Mouse (Mus musculus) heart, postnatal 10 days (tissue): ENCODE results near the gene Olfr67. TPM values are rescaled to one million over a fixed set of nuclear protein-coding genes. Genes with fewer than 3 reads are reported as not detected.
"Not testable (repeated sequence)": the region's sequence is repeated elsewhere in the genome, so short reads cannot be mapped to it uniquely, and the experiment has no call there.

ENCODE experiments used
- DNase-seq, 2 experiments: peaks; one replicate each; pipeline ENCODE4 v3.0.0; 2021
- intact Hi-C: fragments of 180-260 bp; cut with DNase I; formaldehyde crosslinking; loops from one replicate; pipeline ENCODE4 v1.15.1; 2025
- total RNA-seq, 2 experiments: library from RNA; stranded (reverse); gene quantifications; 2 replicates each; pipeline ENCODE4 v1.2.3; 2021

The Olfr67 gene
- not detected for total RNA-seq

DNA sequence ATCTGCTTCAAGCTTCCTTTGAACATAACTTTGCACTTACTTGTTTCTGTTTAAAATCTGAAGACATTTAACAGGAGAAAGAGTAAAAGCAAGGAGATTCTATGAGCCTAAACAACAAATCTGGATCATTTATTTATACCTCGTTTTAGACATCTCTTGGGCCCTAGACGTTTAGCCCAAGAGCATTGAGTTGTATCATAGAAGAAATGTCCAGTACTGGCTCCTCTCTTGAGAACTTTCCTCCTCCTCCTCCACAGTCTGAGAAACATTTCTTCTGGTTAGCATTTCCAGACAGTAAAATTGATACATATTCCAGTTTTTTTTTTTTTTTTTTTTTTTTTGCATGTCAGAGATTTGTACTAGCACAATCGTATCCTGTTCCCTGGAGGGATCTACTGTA, at the start of gene Olfr67:
Olfr67 (minus strand) TSS at position 101 of the 400 bp plus-strand sequence.
- intact Hi-C loops, result loop anchor here (5.0 kb wide), 1 partner anchor 81 kb away; no protein-coding TSS in a partner anchor
- no peak for DNase-seq

DNA sequence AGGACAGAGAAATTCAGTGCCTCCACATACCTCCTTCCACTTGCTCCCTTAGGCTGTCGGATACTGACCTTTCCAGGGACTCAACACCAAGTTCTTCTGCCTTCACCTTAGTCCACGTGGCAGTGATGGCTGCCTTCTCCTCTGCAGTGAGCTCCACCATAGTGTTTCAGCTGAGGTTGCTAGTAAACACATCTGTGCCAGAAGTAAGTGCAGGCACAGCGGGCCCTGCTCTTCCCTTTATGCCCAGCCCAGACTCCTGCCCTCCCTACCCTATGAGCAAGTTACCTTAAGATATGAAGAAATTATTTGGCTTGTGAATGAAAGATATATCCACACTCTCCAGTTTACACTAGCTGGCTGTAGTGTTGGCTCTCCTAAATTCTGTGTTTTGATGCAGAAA, 48.6 kb upstream of the Olfr67 start, which contains the start of gene Hbb-bh2:
Hbb-bh2 (minus strand) TSS at position 253 of the 400 bp plus-strand sequence.
- intact Hi-C loops, result no loop called here
- no peak for DNase-seq

DNA sequence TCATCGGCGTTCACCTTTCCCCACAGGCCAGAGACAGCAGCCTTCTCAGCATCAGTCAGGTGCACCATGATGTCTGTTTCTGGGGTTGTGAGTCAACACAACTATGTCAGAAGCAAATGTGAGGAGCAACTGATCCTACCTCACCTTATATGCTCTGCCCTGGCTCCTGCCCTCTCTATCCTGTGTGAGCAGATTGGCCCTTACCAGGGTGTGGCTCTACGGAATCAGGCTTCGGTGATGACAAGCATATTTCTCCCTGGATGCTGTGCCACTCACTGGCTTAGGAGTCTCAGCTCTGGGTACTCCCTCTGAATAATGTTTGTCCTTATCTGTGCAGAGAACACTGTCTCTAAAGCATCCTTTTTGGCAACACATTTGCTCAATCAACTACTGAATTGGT, 36.2 kb upstream of the Olfr67 start, which contains the start of gene Hbb-bs:
Hbb-bs (minus strand) TSS at position 289 of the 400 bp plus-strand sequence.
- no peak for DNase-seq
- intact Hi-C loops, result no loop called here

DNA sequence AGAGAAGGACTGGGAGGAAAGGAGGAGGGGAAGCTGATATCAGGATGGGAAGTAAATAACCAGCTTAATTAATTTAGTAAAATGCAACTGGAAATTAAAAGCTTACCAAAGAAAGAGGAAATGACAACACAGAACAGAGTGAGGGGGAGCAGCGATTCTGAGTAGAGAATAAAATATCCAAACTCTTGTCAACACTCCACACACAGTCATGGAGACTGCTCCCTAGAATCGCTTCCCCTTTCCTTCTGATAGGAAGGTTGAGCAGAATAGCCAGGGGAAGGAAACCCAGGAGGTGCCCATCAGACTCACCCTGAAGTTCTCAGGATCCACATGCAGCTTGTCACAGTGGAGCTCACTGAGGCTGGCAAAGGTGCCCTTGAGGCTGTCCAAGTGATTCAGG, 35.5 kb upstream of the Olfr67 start:
- intact Hi-C loops, DNase-seq: not testable (repeated sequence)

DNA sequence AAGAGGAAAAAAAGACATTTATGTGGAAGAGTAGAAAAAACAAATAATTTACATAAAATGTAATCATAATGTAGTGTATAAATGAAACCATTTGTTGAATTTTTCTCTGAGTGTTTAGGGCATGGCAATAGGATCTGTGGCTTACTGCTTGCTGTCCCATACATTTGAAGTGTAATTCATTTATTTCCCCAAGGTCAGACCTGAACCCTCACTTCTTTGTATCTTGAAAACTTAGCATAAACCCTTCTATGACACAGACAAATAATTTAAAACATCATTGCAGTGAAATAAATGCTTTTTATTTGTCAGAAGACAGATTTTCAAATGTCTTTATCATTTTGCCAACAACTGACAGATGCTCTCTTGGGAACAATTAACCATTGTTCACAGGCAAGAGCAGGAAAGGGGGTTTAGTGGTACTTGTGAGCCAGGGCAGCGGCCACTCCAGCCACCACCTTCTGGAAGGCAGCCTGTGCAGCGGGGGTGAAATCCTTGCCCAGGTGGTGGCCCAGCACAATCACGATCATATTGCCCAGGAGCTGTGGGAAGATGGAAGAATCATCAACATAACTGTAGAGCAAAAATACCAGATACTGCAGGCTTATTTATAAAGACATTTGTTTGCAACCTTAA, 34.8 kb upstream of the Olfr67 start:
- DNase-seq, result no peak
- intact Hi-C loops, result no loop called here

DNA sequence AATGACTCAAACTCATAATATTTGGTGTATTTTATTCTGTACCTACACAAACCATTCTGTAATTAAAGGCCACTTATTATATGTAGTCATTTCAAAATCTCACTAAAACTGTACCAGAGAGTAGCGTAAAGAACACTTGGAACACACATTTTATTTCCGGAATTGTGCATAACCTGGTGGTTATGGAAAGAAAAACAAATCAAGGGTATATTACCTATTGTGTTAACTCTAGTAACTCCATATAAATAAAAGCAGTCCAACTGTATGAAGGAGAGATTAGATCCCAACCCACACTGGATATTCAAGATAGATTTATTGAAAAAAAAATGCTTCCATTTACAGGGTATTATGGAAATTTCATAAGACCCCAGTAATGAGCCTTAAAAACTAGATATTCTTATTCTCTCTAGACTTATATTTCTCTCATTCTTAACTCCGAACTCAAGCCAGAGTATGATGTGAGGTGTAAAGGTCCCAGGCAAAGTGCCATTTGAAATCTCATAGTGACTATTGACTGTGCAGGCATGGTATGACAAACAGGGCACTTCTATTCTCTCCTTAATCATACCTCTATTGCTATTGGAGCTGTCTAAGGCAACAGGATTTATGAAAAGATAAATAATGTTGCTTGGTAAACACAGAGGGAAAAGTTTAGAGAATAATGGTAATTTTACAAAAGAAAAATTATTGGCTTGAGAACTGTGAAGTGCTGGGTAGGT, 34.1 kb upstream of the Olfr67 start:
- DNase-seq, result no peak
- intact Hi-C loops, result no loop called here

DNA sequence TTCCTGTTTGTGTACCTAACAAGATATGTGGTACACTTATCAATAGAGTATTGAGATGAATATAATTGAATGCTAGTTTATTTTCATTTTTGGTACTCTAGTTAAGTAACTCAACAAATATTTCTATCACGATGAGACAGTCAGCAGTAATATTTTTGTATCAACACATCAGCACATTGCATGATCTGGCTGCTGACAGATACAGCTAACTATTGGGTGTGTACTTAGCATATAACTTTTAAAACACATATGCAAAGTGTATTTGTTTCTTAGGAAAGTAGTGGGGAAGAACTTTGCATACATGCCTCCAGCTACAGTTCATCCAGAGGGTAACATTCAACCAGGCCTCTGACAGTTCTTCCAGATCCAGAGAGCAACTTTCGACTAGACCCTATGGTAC, 33.0 kb upstream of the Olfr67 start:
- DNase-seq, result no peak
- intact Hi-C loops, result no loop called here

DNA sequence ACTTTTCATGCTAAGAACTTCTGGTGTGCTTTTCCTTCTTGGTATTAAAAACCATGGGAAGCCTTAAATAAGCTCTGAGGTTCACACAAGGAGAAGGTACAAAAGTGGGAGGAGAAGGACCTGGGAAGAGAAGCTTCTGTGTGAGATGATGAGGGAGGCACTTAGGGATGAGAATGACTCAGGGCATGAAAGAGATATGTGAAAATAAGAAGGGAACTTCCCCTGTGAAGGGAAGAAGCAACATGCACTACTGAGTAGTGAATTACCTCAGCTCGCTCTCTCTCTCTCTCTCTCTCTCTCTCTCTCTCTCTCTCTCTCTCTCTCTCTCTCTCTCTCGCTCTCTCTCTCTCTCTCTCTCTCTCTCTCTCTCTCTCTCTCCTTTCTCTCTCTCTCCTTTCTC, 23.5 kb upstream of the Olfr67 start:
- DNase-seq, intact Hi-C loops: not testable (repeated sequence)

DNA sequence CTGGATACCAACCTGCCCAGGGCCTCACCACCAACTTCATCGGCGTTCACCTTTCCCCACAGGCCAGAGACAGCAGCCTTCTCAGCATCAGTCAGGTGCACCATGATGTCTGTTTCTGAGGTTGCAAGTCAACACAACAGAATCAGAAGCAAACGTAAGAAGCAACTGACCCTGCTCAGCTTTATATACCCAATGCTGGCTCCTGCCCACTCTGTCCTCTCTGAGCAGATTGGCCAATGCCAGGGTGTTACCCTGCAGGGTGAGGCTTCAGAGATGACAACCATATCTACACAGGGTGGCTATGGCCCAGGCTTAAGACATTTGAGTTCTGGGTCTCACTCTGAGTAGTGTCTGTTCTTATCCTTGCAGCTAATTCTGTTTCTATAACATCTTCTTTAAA, 22.1 kb upstream of the Olfr67 start, which contains the start of gene Hbb-bt:
Hbb-bt (minus strand) TSS at position 231 of the 400 bp plus-strand sequence.
- intact Hi-C loops, result no loop called here
- DNase-seq, result no peak

DNA sequence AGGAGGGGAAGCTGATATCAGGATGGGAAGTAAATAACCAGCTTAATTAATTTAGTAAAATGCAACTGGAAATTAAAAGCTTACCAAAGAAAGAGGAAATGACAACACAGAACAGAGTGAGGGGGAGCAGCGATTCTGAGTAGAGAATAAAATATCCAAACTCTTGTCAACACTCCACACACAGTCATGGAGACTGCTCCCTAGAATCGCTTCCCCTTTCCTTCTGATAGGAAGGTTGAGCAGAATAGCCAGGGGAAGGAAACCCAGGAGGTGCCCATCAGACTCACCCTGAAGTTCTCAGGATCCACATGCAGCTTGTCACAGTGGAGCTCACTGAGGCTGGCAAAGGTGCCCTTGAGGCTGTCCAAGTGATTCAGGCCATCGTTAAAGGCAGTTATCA, 21.5 kb upstream of the Olfr67 start:
- DNase-seq, intact Hi-C loops: not testable (repeated sequence)

DNA sequence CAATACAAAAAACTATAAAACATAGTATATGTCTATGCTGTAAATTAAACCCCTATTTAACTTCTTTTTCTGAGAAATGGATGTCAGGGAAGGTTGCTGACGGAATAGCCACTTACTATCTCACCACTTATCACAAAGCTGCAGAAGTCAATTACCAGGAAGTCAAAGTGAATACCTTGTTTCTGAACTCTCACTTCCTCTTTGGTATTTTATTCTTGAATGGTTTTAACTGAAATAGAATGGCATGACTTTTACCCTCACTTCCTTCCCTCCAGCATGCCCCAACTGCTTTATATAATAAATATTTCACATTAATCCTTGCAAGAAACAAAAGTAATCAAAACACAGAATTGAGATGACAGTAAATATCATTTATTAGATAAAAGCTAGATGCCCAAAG, 20.6 kb upstream of the Olfr67 start:
- intact Hi-C loops, result no loop called here
- no peak for DNase-seq

DNA sequence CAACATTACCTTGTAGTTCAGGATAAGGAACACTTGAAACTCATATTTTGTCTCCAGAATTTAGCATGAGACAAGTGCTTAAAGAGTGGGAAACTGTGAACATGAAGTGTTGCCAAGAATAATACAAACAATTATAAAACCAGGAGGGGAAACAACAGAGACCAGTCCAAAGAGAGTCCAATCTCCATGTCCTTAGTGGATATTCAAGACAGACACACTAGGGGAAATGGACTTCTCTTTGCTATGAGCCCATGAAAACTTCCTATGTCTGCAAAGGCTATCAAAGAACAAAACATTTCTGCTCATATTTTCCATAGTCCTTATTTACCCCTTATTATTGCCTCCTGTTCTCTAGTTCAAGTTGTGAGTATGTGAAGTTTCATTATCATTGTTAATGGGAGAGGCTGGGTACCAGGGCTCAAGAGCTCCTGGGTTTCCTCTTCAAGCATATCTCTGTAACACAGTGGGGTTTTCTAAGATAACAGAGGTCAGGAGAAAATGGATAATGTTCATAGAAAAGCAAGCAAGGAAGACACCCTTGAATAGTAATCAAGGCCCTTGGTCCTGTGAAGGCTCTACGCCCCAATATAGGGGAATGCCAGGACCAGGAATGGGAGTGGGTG, 19.7 kb upstream of the Olfr67 start:
- intact Hi-C loops, result no loop called here
- no peak for DNase-seq

DNA sequence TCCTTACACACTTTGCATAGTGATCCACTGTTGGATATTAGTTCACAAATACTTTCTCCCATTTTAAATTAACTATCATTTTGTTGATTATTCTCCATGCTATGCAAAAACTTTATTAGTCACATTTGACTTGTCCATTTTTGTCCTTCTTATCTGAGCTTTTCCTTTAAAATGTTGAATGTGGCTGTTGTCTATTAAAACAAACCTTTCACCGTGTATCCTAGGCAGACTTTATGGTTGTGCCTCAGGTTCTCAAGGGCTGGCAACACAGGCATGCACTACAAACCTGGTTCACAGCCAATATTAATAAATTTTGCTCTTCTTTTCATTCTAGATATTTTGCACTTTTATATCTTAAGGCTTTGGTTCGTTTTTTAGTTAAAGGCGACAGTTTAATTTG, 19.1 kb upstream of the Olfr67 start:
- intact Hi-C loops, result no loop called here
- no peak for DNase-seq

DNA sequence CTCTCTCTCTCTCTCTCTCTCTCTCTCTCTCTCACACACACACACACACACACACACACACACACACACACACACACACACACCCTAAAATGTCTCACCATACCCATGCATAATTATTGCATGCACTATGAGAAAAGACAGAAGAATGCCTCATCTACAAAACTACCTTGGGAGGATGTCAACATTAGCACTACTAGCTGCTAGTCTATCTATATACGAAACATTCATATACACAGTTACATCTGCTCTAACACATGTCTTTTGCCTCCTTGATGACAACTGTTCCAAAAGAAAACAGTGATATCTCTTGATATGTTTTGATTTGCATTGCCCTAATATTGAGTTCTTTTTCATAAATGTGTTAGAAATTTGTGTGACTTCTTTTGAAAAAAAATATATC, 18.7 kb upstream of the Olfr67 start:
- intact Hi-C loops, result no loop called here
- DNase-seq, result no peak

DNA sequence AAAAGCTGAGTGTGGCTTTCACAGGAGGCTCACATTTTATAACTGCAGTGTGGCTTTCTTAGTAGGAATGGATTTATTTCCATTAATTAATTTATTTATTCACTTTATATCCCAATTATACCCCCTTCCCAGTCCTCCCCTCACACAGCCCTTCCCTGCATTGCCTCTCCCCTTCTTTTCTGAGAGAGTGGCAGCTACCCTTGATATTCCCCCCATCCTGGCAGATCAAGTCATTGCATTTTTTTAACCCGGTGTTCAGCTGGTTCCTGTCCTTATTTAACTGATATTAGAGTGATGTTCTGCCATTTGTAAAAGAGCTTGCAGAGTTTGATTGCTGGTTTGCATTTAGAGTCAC, 18.2 kb upstream of the Olfr67 start:
- intact Hi-C loops, result no loop called here
- no peak for DNase-seq

DNA sequence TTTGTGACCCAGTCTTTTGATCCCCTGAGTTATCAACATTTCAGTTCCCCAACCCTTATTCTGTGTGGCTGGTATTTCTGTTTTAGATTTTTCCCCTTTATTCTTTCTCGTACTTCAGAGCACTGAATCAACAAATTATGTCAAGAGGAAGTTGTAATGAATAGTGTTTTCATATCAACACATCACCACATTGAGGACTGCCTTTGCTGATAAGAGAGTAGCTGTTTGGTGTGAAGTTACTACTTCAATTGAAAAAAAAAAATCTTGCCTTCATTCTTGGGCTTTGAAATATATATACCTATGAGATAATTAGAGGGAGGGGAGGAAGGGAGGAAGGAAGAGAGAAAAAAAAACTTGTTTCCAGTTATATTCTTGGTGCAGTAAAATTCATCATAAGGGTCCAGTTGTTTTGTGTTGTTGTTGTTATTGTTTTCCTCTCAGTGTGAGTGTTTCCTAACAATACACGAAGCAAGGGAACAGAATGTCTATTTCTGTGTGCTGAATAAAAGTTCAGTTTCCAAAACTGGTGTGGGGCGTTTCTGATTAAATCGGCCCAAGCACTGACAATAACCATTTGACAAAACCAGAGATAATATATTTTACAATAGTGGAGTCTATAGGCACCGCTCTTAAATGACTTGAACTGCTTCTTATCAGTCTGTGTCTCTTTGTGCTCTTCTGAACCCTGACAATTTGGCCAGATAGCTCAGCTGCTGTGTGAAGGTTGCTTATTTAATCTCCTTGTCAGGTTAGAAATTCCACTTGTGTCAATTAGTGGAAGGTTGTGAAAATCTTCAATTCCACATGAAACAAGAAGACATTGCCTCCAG, 17.6 kb upstream of the Olfr67 start:
- DNase-seq, result no peak
- intact Hi-C loops, result no loop called here

DNA sequence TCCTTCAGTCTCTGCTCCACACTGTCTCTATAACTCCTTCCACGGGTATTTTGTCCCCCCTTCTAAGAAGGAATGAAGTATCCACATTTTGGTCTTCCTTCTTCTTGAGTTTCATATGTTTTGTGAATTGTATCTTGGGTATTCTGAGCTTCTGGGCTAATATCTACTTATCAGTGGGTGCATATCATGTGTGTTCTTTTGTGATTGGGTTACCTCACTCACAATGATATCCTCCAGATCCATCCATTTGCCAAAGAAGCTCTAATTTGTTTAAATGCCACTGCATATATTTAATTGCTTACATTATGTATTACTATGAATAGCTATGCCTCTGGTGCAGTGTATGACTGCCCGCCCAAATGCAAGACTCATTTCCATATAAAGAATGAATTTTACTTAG, 16.5 kb upstream of the Olfr67 start:
- intact Hi-C loops, DNase-seq: not testable (repeated sequence)

DNA sequence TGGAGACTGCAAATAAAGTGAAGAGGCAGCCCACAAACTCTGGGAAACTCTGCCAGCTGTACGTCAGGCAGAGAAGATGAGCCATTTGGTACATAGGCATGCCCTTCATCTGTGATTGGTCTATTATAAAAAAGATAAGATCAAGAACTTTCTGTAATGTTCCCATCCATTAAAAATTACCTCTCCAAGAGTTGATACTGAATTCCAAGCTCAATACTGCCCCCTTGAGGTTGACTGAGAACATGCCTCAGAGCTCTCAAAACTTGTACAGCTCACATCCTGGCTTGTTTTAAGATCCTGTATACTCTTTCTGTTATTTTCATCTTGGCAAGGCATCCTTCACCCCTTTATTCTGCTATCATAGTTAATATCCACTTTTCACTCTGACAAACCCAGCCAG, 15.2 kb upstream of the Olfr67 start:
- DNase-seq, result peak; percentile 2 to 35
- intact Hi-C loops, result no loop called here

DNA sequence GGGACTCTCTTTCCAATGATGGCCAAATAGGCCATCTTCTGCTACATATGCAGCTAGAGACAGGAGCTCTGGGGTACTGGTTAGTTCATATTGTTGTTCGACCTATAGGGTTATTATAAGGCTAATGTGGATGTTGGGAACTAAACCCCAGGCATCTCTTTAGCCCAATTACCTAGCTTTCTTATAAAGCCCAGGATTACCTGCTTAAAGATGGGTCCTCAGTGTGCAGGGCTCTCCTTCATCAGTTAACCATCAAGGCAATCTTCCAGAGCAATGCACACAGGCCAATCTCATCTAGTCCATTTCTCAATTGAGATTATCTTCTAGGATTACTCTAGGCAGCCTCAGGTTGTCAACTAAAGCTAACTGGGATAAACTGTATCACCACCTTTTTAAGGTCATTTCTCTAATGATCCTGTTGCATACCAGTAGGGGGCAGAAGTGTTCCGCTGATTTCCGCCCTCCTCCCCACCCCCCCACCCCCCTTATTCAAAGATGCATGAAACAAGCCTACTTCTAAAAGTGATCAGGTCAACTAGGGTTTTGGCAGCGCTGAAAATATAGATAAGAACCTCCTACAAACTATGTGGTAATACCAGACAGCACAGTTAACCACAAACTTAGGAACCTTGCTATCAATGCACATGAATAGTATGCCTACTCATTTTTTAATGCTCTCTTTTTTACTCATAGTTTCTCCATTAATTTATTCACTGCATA, 1.2 kb upstream of the Olfr67 start:
- intact Hi-C loops, result loop anchor here (1.0 to 5.0 kb wide), 2 partner anchors 79 to 149 kb away; no protein-coding TSS in a partner anchor
- DNase-seq, result peak in 1 of 2 experiments; percentile 3

DNA sequence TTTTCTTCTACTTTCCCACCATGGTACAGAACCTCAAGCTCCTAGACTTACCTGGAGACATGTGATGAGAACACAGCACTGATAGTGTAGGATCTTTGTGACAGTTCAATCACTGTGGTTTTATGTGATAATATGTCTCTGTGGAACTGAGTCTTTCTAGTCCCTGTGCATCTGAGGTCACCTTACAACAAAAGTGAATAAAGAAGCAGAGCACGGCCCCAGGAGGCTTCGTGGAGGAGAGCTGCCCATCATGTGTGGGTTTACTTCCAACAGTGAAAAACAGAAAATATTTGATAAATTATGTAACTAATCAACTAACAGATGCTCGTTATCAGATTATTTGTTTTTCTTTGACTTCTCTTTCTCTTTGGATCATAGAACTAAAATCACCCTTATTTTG, 12.0 kb downstream of the Olfr67 start, which contains the start of gene Olfr68:
Olfr68 (minus strand) TSS at position 101 of the 400 bp plus-strand sequence.
- intact Hi-C loops, result no loop called here
- no peak for DNase-seq
